Comparison of ENCODE assay signal across 8 mouse cellular contexts in the genomic region with DNA sequence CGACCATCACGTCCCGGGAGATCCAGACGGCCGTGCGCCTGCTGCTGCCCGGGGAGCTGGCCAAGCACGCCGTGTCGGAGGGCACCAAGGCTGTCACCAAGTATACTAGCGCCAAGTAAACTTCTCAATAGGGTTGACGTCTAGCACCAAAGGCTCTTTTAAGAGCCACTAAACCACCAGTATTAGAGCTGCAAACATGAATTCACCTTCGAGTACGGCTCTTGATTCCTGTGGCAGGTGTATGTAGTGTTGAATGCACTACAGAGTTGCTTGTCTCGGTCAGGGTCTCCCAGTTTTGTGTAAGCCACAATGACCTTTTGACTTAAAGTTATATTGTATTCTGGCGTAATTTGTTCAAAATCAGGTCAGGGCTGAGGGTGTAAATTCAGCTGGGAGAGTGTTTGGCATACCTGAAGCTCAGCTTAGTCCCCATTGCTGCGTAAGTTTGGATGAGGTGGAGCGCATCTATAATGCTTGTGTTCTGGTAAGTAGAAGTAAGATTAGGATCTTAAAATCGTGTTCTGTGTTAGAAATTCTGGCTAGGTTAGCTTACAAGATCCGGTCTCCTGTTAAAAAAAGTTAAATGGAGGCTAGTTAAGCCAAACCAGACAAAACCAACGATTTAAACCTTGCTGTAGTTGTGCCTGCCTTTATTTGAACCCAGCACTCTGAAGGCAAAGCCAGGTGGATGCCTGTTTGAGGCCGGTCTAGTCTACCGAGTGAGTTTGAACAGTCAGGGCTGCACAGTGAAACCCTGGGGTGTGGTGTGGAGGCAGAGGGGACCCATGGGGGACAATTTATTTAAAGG. TPM values are rescaled to one million over a fixed set of nuclear protein-coding genes. Genes with fewer than 3 reads are reported as not detected.
A peak's percentile ranks its signal among the peaks of the same experiment; 100 is the strongest.
DNase-seq lines count a peak whose midpoint lies in the region; ATAC-seq and TF ChIP-seq lines count a peak whose summit lies in the region.

No protein-coding gene starts in this region.

- H3K4me3 ChIP-seq in heart, embryonic 14.5 days (ENCODE audit: control insufficient read depth in 1 of 2, insufficient read depth in 1 of 2, low read depth in 1 of 2, low read length in 2 of 2) = peak overlapping the region; percentile 31 to 41
- peak overlapping the region; percentile 64 for H3K4me3 ChIP-seq in ES-Bruce4 (ENCODE audit: low read depth, low read length)
- H3K4me3 ChIP-seq in erythroblast, embryonic 14.5 days (replicated peaks) = peak overlapping the region; percentile 78
- peak overlapping the region; percentile 23; the same call in 1 of the 2 replicates for H3K4me3 ChIP-seq in liver, adult 2 months (ENCODE audit: insufficient read depth, low read depth, low read length)

- peak overlapping the region; percentile 70 for H3K9ac ChIP-seq in heart, embryonic 14.5 days (ENCODE audit: low read length)
- H3K9ac ChIP-seq in ES-Bruce4 (ENCODE audit: low read depth, poor library complexity, severe bottlenecking) = peak overlapping the region; percentile 98
- 0 out of 2 replicates have a peak overlapping the region, but pooled peaks have one; percentile 28 for H3K9ac ChIP-seq in liver, adult 2 months (ENCODE audit: low read depth, low read length)

- TF ChIP-seq POLR2A in ES-Bruce4 (IDR thresholded peaks at IDR 0.05; ENCODE audit: insufficient read depth, low read length) = peak; percentile 77
- TF ChIP-seq POLR2A in liver, adult 2 months (IDR thresholded peaks at IDR 0.05; ENCODE audit: extremely low read depth, insufficient read depth, low read length) = no peak

- TF ChIP-seq CTCF in ES-Bruce4 (IDR thresholded peaks at IDR 0.05; ENCODE audit: low read depth, low read length) = no peak
- no peak for TF ChIP-seq CTCF in liver, adult 2 months (IDR thresholded peaks at IDR 0.05; ENCODE audit: low read depth, low read length)

- H3K4me2 ChIP-seq in heart, embryonic 14.5 days (ENCODE audit: low read length) = peak overlapping the region; percentile 73

- H3K27ac ChIP-seq in heart, embryonic 14.5 days (replicated peaks in 1 of 2; ENCODE audit: control insufficient read depth in 1 of 2, insufficient read depth in 1 of 2, low read depth in 2 of 2, low read length in 2 of 2) = peak overlapping the region; percentile 70 to 72
- H3K27ac ChIP-seq in ES-Bruce4 (ENCODE audit: insufficient read depth, low read length) = peak overlapping the region; percentile 98
- H3K27ac ChIP-seq in liver, adult 2 months (replicated peaks; ENCODE audit: insufficient read depth, low read depth, low read length) = no peak overlapping the region

- WGBS in heart, embryonic 14.5 days = 7% methylated on average over 17 of the region's 23 CpGs
- 12% methylated on average over 22 of the region's 23 CpGs for WGBS in liver, adult 2 months

- no peaks in the 10 kb centered on the region for H3K79me2 ChIP-seq in liver, adult 2 months (ENCODE audit: control insufficient read depth, insufficient read depth, low read length)

- TF ChIP-seq EP300 in ES-Bruce4 (IDR thresholded peaks at IDR 0.05; ENCODE audit: insufficient read depth, low read depth, low read length) = no peak

- peaks cover 4 to 25% of the 10 kb centered on the region in 2 experiments; a peak in 3 of 4 replicates for H3K4me1 ChIP-seq in heart, embryonic 14.5 days (ENCODE audit: control insufficient read depth in 2 of 2, insufficient read depth in 2 of 2, low read length in 2 of 2)
- no peaks in the 10 kb centered on the region for H3K4me1 ChIP-seq in ES-Bruce4 (ENCODE audit: control insufficient read depth, insufficient read depth, low read length)
- peaks cover 63% of the 10 kb centered on the region for H3K4me1 ChIP-seq in erythroblast, embryonic 14.5 days (ENCODE audit: control insufficient read depth)
- H3K4me1 ChIP-seq in liver, adult 2 months (ENCODE audit: control insufficient read depth, insufficient read depth, low read length) = peaks cover 10% of the 10 kb centered on the region; the same call in 1 of the 2 replicates

- H3K9me3 ChIP-seq in heart, embryonic 14.5 days (ENCODE audit: control insufficient read depth, low read length) = no peaks in the 10 kb centered on the region
- H3K9me3 ChIP-seq in ES-Bruce4 (replicated peaks; ENCODE audit: control insufficient read depth, insufficient read depth, low read length, poor library complexity, severe bottlenecking) = no peaks in the 10 kb centered on the region
- H3K9me3 ChIP-seq in erythroblast, embryonic 14.5 days (ENCODE audit: control insufficient read depth, low read length) = no peaks in the 10 kb centered on the region

- no peak; the same call in 1 of the 2 replicates for ATAC-seq in heart, embryonic 14.5 days (ENCODE audit: insufficient number of reproducible peaks, insufficient read depth, low FRiP score, low read depth)

- no peaks in the 10 kb centered on the region for H3K27me3 ChIP-seq in heart, embryonic 14.5 days (ENCODE audit: control insufficient read depth, insufficient read depth, low read length)
- no peaks in the 10 kb centered on the region for H3K27me3 ChIP-seq in ES-Bruce4 (ENCODE audit: control insufficient read depth, insufficient read depth, low read length, poor library complexity, severe bottlenecking)
- no peaks in the 10 kb centered on the region for H3K27me3 ChIP-seq in erythroblast, embryonic 14.5 days (ENCODE audit: control insufficient read depth)
- H3K27me3 ChIP-seq in liver, adult 2 months (ENCODE audit: control insufficient read depth, insufficient read depth, low read length) = no peaks in the 10 kb centered on the region

- intact Hi-C loops in heart, postnatal 25 days (cut with DNase I) = loop anchor here (5.0 kb wide), 2 partner anchors 1586 to 1646 kb away; a partner anchor contains a TSS
- intact Hi-C loops in left cerebral cortex, postnatal 25 days (cut with DNase I) = loop anchor here (10.0 kb wide), 1 partner anchor 212 kb away; no protein-coding TSS in a partner anchor

- no peak for DNase-seq in heart, postnatal 25 days (ENCODE audit: low spot score)
- peak; percentile 25 for DNase-seq in liver, adult 2 months (ENCODE audit: extremely low read depth, low read depth, low spot score)
- peak; percentile 57 to 80 for DNase-seq in spleen, postnatal 4 days (ENCODE audit: low spot score in 2 of 2)
- DNase-seq in left cerebral cortex, postnatal 25 days (ENCODE audit: low spot score in 2 of 2) = no peak
- DNase-seq in cerebellum, postnatal 25 days = no peak

- no peaks in the 10 kb centered on the region for H3K36me3 ChIP-seq in heart, embryonic 14.5 days (ENCODE audit: control insufficient read depth, insufficient read depth, low read length)
- H3K36me3 ChIP-seq in ES-Bruce4 (ENCODE audit: control insufficient read depth, insufficient read depth, low read length, poor library complexity, severe bottlenecking) = no peaks in the 10 kb centered on the region
- H3K36me3 ChIP-seq in erythroblast, embryonic 14.5 days (ENCODE audit: control insufficient read depth) = peaks cover 12% of the 10 kb centered on the region
- no peaks in the 10 kb centered on the region for H3K36me3 ChIP-seq in liver, adult 2 months (ENCODE audit: control insufficient read depth, insufficient read depth, low read length)

RNA-seq across cellular contexts. Expression of a gene that starts 0.7 kb away (rescaled TPM):
- polyA plus RNA-seq in heart, embryonic 14.5 days (2014; fragmentation: Nextera tagmentation; extraction: Ambion mirVana) = 1.9 and 2.3 TPM in 2 replicates
- total RNA-seq in heart, postnatal 25 days (2021) = 10 to 100 TPM; 17.2 to 23.4 TPM
- 54.4 and 58.6 TPM in 2 replicates for polyA plus RNA-seq in ES-Bruce4 (2011; ENCODE audit: insufficient read depth, insufficient read length, low read depth, missing spikeins)
- 6.1 and 13.9 TPM in 2 replicates for polyA plus RNA-seq in erythroblast, embryonic 14.5 days (2012)
- total RNA-seq in liver, adult 2 months (2014; rRNA removed) = 15.6 and 28.1 TPM in 2 replicates
- 0.46 and 0.48 TPM in 2 replicates for polyA plus RNA-seq in liver, adult 2 months (2012; rRNA removed)
- 10 to 100 TPM; 10.0 to 11.6 TPM for total RNA-seq in left cerebral cortex, postnatal 25 days (2021)

RNA-seq across cellular contexts. Expression of a gene that starts 1.0 kb away (rescaled TPM):
- 2.9 and 6.8 TPM in 2 replicates for polyA plus RNA-seq in heart, embryonic 14.5 days (2014; fragmentation: Nextera tagmentation; extraction: Ambion mirVana)
- total RNA-seq in heart, postnatal 25 days (2021) = 10 to 100 TPM; 32.9 to 34.9 TPM
- 13.0 and 17.2 TPM in 2 replicates for polyA plus RNA-seq in ES-Bruce4 (2011; ENCODE audit: insufficient read depth, insufficient read length, low read depth, missing spikeins)
- polyA plus RNA-seq in erythroblast, embryonic 14.5 days (2012) = 105 and 181 TPM in 2 replicates
- total RNA-seq in liver, adult 2 months (2014; rRNA removed) = 1.8 and 2.6 TPM in 2 replicates
- not detected in 2 replicates for polyA plus RNA-seq in liver, adult 2 months (2012; rRNA removed)
- total RNA-seq in left cerebral cortex, postnatal 25 days (2021) = 10 to 100 TPM; 28.7 to 29.1 TPM

RNA-seq across cellular contexts. Expression of a gene that starts 4.8 kb away (rescaled TPM):
- polyA plus RNA-seq in heart, embryonic 14.5 days (2014; fragmentation: Nextera tagmentation; extraction: Ambion mirVana) = 8.1 and 9.3 TPM in 2 replicates
- total RNA-seq in heart, postnatal 25 days (2021) = 10 to 100 TPM; 17.8 to 19.0 TPM
- polyA plus RNA-seq in ES-Bruce4 (2011; ENCODE audit: insufficient read depth, insufficient read length, low read depth, missing spikeins) = 5.6 and 6.5 TPM in 2 replicates
- polyA plus RNA-seq in erythroblast, embryonic 14.5 days (2012) = 24.7 and 42.0 TPM in 2 replicates
- total RNA-seq in liver, adult 2 months (2014; rRNA removed) = 6.8 and 9.2 TPM in 2 replicates
- 5.2 and 12.3 TPM in 2 replicates for polyA plus RNA-seq in liver, adult 2 months (2012; rRNA removed)
- total RNA-seq in left cerebral cortex, postnatal 25 days (2021) = 10 to 100 TPM; 60.2 to 73.2 TPM

RNA-seq across cellular contexts. Expression of a gene that starts 6.4 kb away (rescaled TPM):
- polyA plus RNA-seq in heart, embryonic 14.5 days (2014; fragmentation: Nextera tagmentation; extraction: Ambion mirVana) = 9.7 and 11.2 TPM in 2 replicates
- 10 to 100 TPM in 1 of 2 experiments, 1 to 10 TPM in 1; 7.9 to 12.1 TPM for total RNA-seq in heart, postnatal 25 days (2021)
- 6.3 and 7.9 TPM in 2 replicates for polyA plus RNA-seq in ES-Bruce4 (2011; ENCODE audit: insufficient read depth, insufficient read length, low read depth, missing spikeins)
- polyA plus RNA-seq in erythroblast, embryonic 14.5 days (2012) = 9.1 and 21.8 TPM in 2 replicates
- total RNA-seq in liver, adult 2 months (2014; rRNA removed) = 11.1 and 22.4 TPM in 2 replicates
- polyA plus RNA-seq in liver, adult 2 months (2012; rRNA removed) = 0.55 TPM in 1 of 2 replicates, not detected in the other
- 10 to 100 TPM in 1 of 2 experiments, 1 to 10 TPM in 1; 8.5 to 19.5 TPM for total RNA-seq in left cerebral cortex, postnatal 25 days (2021)

RNA-seq across cellular contexts. Expression of a gene that starts 6.7 kb away (rescaled TPM):
- polyA plus RNA-seq in heart, embryonic 14.5 days (2014; fragmentation: Nextera tagmentation; extraction: Ambion mirVana) = 2.5 and 2.6 TPM in 2 replicates
- total RNA-seq in heart, postnatal 25 days (2021) = 10 to 100 TPM in 1 of 2 experiments, 1 to 10 TPM in 1; 5.6 to 14.3 TPM
- polyA plus RNA-seq in ES-Bruce4 (2011; ENCODE audit: insufficient read depth, insufficient read length, low read depth, missing spikeins) = 14.6 and 19.9 TPM in 2 replicates
- 17.0 and 19.6 TPM in 2 replicates for polyA plus RNA-seq in erythroblast, embryonic 14.5 days (2012)
- total RNA-seq in liver, adult 2 months (2014; rRNA removed) = 10.7 and 16.8 TPM in 2 replicates
- polyA plus RNA-seq in liver, adult 2 months (2012; rRNA removed) = 0.29 TPM in 1 of 2 replicates, not detected in the other
- 10 to 100 TPM; 14.0 to 18.1 TPM for total RNA-seq in left cerebral cortex, postnatal 25 days (2021)

Comparison
In these comparisons a context has a peak if more than half of its experiments do, and no peak if none do; other contexts are left out.
1. H3K4me3 ChIP-seq: peak in every context shown above with its lines; median percentile 78 in erythroblast, embryonic 14.5 days; 64 in ES-Bruce4; 36 in heart, embryonic 14.5 days; 23 in liver, adult 2 months.
2. H3K9ac ChIP-seq: peak in every context shown above with its lines; median percentile 98 in ES-Bruce4; 70 in heart, embryonic 14.5 days; 28 in liver, adult 2 months.
3. DNase-seq: peak in liver, adult 2 months (single experiment) and spleen, postnatal 4 days (2 of 2); none in heart, postnatal 25 days (single experiment), left cerebral cortex, postnatal 25 days (0 of 2) and cerebellum, postnatal 25 days (0 of 2).